Mouse (Mus musculus) ovary, postnatal 10 days (tissue): Measurements from ENCODE around the gene Gm44965.

Source experiments
- DNase-seq: peaks from one replicate; pipeline ENCODE4 v3.0.0; 2022; ENCODE audit warnings: low spot score

Gm44965 gene

GRCm38 (mm10) chr6:48668022-48668421 is 74.3 kb downstream of the Gm44965 start:
- DNase-seq, result no peak
